Mouse (Mus musculus) ES-E14 (cell line): ENCODE results near the gene Nob1. TPM values are rescaled to one million over a fixed set of nuclear protein-coding genes. Genes with fewer than 3 reads are reported as not detected.

Source experiments
- DNase-seq: peaks from one replicate; pipeline ENCODE4 v3.0.0-alpha.2; 2013; ENCODE audit warnings: low read depth, low spot score
- H3K27ac ChIP-seq: 2 replicates; pipeline ENCODE4 v1.5.1; 2012; ENCODE audit warnings: low read depth, mild to moderate bottlenecking, low read length, moderate library complexity, mixed read lengths; ENCODE audit not compliant: poor library complexity, insufficient read depth, severe bottlenecking
- H3K36me3 ChIP-seq: 2 replicates; pipeline ENCODE4 v1.6.1; 2012; ENCODE audit warnings: mild to moderate bottlenecking, low read length, moderate library complexity, mixed read lengths; ENCODE audit not compliant: control insufficient read depth, poor library complexity, insufficient read depth, severe bottlenecking
- H3K4me1 ChIP-seq, 2 experiments: fragments of 150-350 bp in 1 of 2; sonication (generic) in 1 of 2; 2 replicates each; pipeline ENCODE4 v1.6.1; 2012; ENCODE audit warnings: low read length in 2 of 2, mild to moderate bottlenecking in 1 of 2, mixed read lengths in 1 of 2; ENCODE audit not compliant: control insufficient read depth in 2 of 2, insufficient read depth in 2 of 2, poor library complexity in 1 of 2
- H3K4me3 ChIP-seq, 2 experiments: fragments of 150-350 bp in 1 of 2; sonication (generic) in 1 of 2; 2 replicates each; pipeline ENCODE4 v1.5.1; 2012; ENCODE audit warnings: low read length in 2 of 2, low read depth in 1 of 2, mild to moderate bottlenecking in 1 of 2, mixed read lengths in 1 of 2; ENCODE audit not compliant: insufficient read depth in 1 of 2, poor library complexity in 1 of 2, severe bottlenecking in 1 of 2
- H3K9ac ChIP-seq: 2 replicates; pipeline ENCODE4 v1.6.1; 2012; ENCODE audit warnings: low read depth, mild to moderate bottlenecking, low read length, mixed read lengths; ENCODE audit not compliant: poor library complexity, insufficient read depth, severe bottlenecking
- H3K9me3 ChIP-seq: fragments of 150-350 bp; sonication (generic); 2 replicates; pipeline ENCODE4 v1.6.1; 2012; ENCODE audit warnings: low read depth, mild to moderate bottlenecking, low read length; ENCODE audit not compliant: control insufficient read depth, insufficient read depth
- CHD2 ChIP-seq: IDR thresholded peaks from 2 replicates; pipeline ENCODE4 v1.6.1; 2014; ENCODE audit warnings: mild to moderate bottlenecking, low read depth, low read length, inconsistent platforms
- HCFC1 ChIP-seq: IDR thresholded peaks from 2 replicates; pipeline ENCODE4 v1.6.1; 2012; ENCODE audit warnings: low read length, inconsistent platforms, borderline replicate concordance; ENCODE audit not compliant: insufficient read depth
- MAFK ChIP-seq: IDR thresholded peaks from 2 replicates; pipeline ENCODE4 v1.6.1; 2014; ENCODE audit warnings: mild to moderate bottlenecking, low read depth, low read length, inconsistent platforms; ENCODE audit not compliant: insufficient read depth
- ZC3H11A ChIP-seq: IDR thresholded peaks from 2 replicates; pipeline ENCODE4 v1.6.1; 2012; ENCODE audit warnings: low read depth, mild to moderate bottlenecking, inconsistent platforms, low read length, borderline replicate concordance
- ZNF384 ChIP-seq: IDR thresholded peaks from 2 replicates; pipeline ENCODE4 v1.6.1; 2012; ENCODE audit warnings: low read depth, low read length, inconsistent platforms
- in situ Hi-C, 2 experiments: fragments of 600-800 bp; cut with MboI; formaldehyde crosslinking; loops; one replicate each; pipeline ENCODE4 v1.15.1; 2025; ENCODE audit warnings: low sequenced_read_pairs in 2 of 2, inconsistent platforms in 1 of 2; ENCODE audit not compliant: unreplicated experiment in 2 of 2
- total RNA-seq: library from RNA; depleted of rRNA; stranded (reverse); fragments of 300-350 nt; gene quantifications from 2 replicates; pipeline ENCODE4 v1.2.3, GENCODE M21; 2012

The Nob1 gene
- total RNA-seq, 1 experiment: 81.8 TPM

DNA sequence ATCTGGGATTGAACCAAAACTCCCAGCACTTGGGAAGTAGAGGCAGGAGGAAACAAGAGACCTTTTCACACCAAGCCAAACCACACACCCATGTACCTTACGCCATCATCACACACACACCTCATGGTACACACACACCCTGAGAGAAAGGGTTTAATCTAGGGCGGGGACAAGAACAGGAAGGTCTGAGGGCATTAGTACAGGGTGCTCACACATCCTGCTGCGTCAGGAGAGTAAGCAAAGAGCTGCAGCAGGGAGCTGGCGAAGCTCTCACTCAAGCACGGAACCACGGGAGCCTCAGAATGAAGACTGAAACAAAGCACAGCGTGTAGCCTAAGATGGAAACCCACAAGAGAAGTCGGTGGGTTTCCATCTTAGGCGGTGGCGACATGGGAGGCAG lies 11.0 kb downstream of the Nob1 start:
- Histone ChIP-seq H3K4me3 (no peak overlapping the region), H3K27ac (no peak overlapping the region), H3K36me3 (peaks cover 63% of the 10 kb centered on the region), H3K4me1 (peaks cover 0 to 24% of the 10 kb centered on the region in 2 experiments; a peak in 2 of 4 replicates), H3K9me3 (no peaks in the 10 kb centered on the region), H3K9ac (no peak overlapping the region)
- TF ChIP-seq ZNF384: no peak
- no peak for TF ChIP-seq CHD2
- no peak for TF ChIP-seq MAFK
- TF ChIP-seq ZC3H11A: no peak
- no peak for TF ChIP-seq HCFC1
- in situ Hi-C loops: no loop called here
- DNase-seq: no peak

- Histone ChIP-seq H3K4me3 (no peak overlapping the region), H3K9me3 (no peaks in the 10 kb centered on the region), H3K36me3 (peaks cover 53% of the 10 kb centered on the region), H3K27ac (0 out of 2 replicates have a peak overlapping the region, but pooled peaks have one; percentile 41), H3K4me1 (peaks cover under 1 to 23% of the 10 kb centered on the region in 2 experiments; a peak in 3 of 4 replicates), H3K9ac (no peak overlapping the region)
- no peak for DNase-seq
- TF ChIP-seq ZNF384: no peak
- TF ChIP-seq ZC3H11A: no peak
- TF ChIP-seq CHD2: no peak
- no peak for TF ChIP-seq HCFC1
- TF ChIP-seq MAFK: no peak
- in situ Hi-C loops: no loop called here
Observed at GRCm38 (mm10) chr8:107412552-107412951, 12.3 kb downstream of the Nob1 start.

GRCm38 (mm10) chr8:107411391-107411790 lies 13.5 kb downstream of the Nob1 start:
- Histone ChIP-seq H3K36me3 (peaks cover 46% of the 10 kb centered on the region), H3K9ac (no peak overlapping the region), H3K4me1 (peaks cover 2 to 28% of the 10 kb centered on the region in 2 experiments; a peak in 3 of 4 replicates), H3K27ac (no peak overlapping the region), H3K9me3 (no peaks in the 10 kb centered on the region), H3K4me3 (no peak overlapping the region)
- in situ Hi-C loops: no loop called here
- no peak for TF ChIP-seq HCFC1
- no peak for TF ChIP-seq ZNF384
- no peak for TF ChIP-seq ZC3H11A
- no peak for TF ChIP-seq CHD2
- no peak for TF ChIP-seq MAFK
- peak; percentile 61 for DNase-seq

- TF ChIP-seq HCFC1 (no peak), MAFK (no peak), CHD2 (no peak), ZNF384 (no peak), ZC3H11A (no peak)
- Histone ChIP-seq H3K4me1 (peaks cover 2 to 23% of the 10 kb centered on the region in 2 experiments; a peak in 3 of 4 replicates), H3K9me3 (no peaks in the 10 kb centered on the region), H3K4me3 (no peak overlapping the region), H3K27ac (no peak overlapping the region), H3K9ac (no peak overlapping the region), H3K36me3 (peaks cover 2% of the 10 kb centered on the region; the same call in 1 of the 2 replicates)
- in situ Hi-C loops: no loop called here
- no peak for DNase-seq
Observed at GRCm38 (mm10) chr8:107405935-107406334, 18.9 kb downstream of the Nob1 start.

- TF ChIP-seq ZNF384: no peak
- no peak for TF ChIP-seq MAFK
- no peak for TF ChIP-seq ZC3H11A
- no peak for TF ChIP-seq HCFC1
- TF ChIP-seq CHD2: no peak
- no peaks in the 10 kb centered on the region for H3K36me3 ChIP-seq
- no peaks in the 10 kb centered on the region for H3K9me3 ChIP-seq
- H3K4me3 ChIP-seq: peak overlapping the region; percentile 34 to 49; a peak in 1 of 4 replicates
- H3K4me1 ChIP-seq: peaks cover 4 to 24% of the 10 kb centered on the region in 2 experiments; a peak in 3 of 4 replicates
- no peak for DNase-seq
- H3K27ac ChIP-seq: peak overlapping the region; percentile 67
- in situ Hi-C loops: no loop called here
- H3K9ac ChIP-seq: peak overlapping the region; percentile 61; the same call in 1 of the 2 replicates
Observed at GRCm38 (mm10) chr8:107404057-107404456, 20.8 kb downstream of the Nob1 start.
